Mouse (Mus musculus): ENCODE data around the gene Hdgfl1.
A peak's percentile ranks its signal among the peaks of the same experiment; 100 is the strongest.

Hdgfl1 gene

GRCm38 (mm10) chr13:26769955-26770354 lies at the start of gene Hdgfl1:
Gene Hdgfl1, minus strand, starts transcription at chr13:26770165.
- peak; percentile 26 for DNase-seq (ENCODE audit: low read depth, low spot score)

- DNase-seq (ENCODE audit: low read depth, low spot score): no peak
Measured at GRCm38 (mm10) chr13:26795460-26795859, 25.5 kb upstream of the Hdgfl1 start.

- peak; percentile 24 for DNase-seq (ENCODE audit: low read depth, low spot score)
Measured at GRCm38 (mm10) chr13:26769424-26769823, 541 bp downstream of the Hdgfl1 start.

DNA sequence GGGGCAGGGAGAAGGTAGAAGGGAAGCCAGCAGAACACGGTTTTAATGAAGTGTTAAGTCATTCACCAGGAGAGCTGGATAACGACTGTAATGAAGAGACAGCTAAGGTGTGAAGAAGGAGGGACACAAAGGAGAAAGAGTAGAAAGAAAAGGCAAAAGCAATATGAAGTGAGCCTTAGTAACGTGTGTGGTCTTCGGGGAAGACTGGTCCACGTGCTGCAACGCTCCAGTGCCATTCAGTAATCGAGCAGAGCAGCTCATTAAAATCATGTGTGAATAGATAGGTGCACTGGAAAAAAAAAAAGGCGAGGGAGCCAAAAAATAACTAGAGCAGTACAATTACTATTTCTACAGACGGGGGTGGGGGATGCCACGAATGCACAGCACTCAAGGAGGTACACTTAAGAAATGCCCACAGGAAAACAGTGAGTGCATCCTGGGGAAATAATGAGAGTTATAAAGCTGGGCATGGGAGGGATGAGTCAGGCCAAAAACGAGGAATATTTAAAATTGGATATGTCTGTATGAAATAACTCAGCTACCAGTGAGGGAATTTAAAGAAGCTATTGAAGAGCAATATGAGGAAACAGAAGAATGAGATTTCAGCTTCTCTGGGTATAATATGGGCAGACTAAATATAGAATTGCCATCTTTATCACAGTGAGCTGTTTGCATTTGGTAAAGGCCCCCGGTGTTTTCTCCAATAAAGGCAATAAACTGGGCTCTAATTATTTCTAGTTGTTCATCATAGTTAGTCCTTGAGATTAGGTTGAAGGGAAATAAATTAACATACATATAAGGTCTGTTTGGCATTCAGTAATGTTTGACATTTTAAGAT lies 7.8 kb downstream of the Hdgfl1 start:
- no peak for DNase-seq (ENCODE audit: low read depth, low spot score)

GRCm38 (mm10) chr13:26752863-26753262 lies 17.1 kb downstream of the Hdgfl1 start:
- no peak for DNase-seq (ENCODE audit: low read depth, low spot score)

- DNase-seq (ENCODE audit: low read depth, low spot score): no peak
Measured at GRCm38 (mm10) chr13:26752414-26752813, 17.6 kb downstream of the Hdgfl1 start.

DNA sequence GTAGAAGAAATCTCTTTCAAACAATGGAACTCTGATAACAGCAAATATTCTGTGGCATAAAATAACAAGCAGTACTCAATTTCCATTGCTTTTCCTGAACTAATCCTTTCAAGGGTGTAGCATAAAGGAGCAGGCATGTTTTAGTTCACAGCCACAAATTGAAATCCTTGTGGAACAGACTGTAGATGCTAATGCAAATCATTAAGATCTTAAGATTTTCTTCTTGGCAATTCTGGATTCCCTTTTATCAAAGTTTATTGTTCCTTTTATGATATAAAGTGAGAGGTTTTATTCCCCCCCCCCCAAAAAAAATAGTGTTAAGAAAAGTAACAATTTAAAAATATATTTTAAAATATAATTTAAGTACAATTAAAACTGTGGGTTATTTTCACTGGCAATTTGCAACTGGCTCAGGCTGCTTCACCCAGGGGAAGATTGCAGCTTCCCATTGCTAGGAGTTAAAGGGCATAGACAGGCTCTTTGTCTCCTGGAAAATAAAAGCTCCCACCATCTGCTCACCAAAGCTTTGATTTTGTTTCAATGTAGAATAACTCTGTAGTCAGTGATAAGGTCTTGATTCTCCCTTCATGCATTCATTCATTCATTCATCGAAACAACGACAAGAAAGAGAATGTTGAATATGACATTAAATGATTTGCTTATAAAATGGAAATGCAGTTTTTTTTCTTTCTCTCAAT lies 24.1 kb downstream of the Hdgfl1 start:
- no peak for DNase-seq (ENCODE audit: low read depth, low spot score)

DNA sequence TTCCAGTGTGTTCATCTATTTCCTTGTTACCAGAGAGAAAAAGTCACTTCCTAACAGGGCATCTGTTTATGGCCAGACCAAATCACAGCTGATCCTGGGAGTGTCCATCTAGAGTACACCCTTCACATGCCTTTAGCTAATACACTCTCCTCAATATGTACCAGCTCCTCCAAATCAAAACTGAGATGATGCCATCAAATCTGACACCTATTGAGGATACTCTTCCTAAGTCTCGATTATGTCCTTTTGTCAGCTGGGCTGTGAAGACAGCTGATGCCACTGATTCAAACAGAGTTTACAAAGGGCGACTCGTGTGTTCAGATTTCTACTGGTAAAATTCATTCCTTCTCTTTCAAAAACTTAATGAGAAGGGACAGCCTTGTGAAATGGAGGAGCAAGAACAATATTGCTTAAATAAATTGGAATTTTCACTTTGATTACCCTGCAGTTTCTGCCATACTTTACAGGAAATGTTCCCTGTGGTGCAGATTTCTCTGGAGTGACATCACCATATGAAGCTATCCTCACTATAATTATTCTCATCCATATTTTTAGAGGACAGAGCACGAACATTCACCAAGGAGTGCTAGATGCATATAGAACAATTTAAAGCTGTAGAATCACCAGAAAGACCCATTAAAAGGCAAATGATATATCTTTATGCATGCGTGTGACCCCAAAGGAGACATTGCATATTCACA lies 24.8 kb downstream of the Hdgfl1 start:
- no peak for DNase-seq (ENCODE audit: low read depth, low spot score)

DNA sequence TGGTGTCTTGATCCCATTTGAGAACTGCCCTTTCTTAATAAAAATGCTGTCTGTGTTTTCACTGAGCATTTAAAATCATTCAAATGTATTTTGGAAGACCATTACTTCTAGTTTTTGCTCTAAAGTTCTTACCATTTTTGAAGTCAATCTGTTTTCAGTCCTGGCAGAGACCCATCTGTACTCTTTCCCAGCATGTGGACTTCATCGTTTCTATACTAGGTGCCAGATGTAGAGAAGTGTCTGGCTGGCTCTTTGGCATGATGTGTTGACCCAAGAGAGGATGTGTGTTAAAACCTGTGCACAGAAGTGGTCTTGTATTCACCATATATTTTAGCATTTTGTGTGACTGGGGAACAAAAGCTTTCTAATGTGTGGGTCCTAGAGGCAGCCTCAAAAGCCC lies 25.9 kb downstream of the Hdgfl1 start:
- DNase-seq (ENCODE audit: low read depth, low spot score): no peak

- no peak for DNase-seq (ENCODE audit: low read depth, low spot score)
Measured at GRCm38 (mm10) chr13:26734981-26735380, 35.0 kb downstream of the Hdgfl1 start.

GRCm38 (mm10) chr13:26724250-26724649 lies 45.7 kb downstream of the Hdgfl1 start:
- DNase-seq (ENCODE audit: low read depth, low spot score): no peak

DNA sequence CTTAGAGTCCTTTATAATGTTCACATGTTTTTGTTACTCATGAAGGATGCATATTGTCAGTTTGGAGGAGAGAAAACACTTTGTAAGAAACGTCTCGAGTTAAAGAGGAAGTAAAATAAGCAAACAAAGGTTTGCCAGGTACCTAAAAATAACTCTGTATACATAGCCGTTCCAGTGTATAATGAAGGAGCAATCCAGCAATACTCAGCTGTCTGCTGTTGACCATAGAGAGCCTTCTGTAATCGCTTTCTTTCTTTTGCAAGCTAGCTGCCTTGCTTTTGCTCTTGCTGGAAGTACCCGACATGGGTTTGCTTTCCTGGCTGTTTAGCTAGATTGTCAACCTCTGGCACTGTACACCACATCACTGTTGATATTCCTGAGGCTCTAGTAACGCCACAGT lies 48.6 kb downstream of the Hdgfl1 start:
- no peak for DNase-seq (ENCODE audit: low read depth, low spot score)

DNA sequence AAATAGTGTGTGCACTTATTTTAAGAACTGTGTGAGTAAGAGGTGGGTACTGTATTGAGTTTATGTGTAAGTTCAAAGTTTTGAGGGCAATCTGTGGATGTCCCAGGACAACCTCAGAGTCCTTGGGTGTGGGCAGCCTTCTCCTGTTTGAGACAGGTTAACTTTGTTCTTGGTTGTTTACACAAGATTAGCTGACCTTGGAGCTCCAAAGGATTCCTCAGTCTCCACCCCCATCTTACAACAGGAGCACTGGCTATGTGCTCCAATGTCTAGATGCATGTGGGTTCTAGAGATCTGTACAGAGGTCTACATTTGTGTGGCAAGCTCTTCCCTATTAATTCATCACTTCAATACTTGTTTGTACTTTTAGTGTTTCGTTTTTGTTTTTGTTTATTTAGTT lies 49.0 kb downstream of the Hdgfl1 start:
- no peak for DNase-seq (ENCODE audit: low read depth, low spot score)

DNA sequence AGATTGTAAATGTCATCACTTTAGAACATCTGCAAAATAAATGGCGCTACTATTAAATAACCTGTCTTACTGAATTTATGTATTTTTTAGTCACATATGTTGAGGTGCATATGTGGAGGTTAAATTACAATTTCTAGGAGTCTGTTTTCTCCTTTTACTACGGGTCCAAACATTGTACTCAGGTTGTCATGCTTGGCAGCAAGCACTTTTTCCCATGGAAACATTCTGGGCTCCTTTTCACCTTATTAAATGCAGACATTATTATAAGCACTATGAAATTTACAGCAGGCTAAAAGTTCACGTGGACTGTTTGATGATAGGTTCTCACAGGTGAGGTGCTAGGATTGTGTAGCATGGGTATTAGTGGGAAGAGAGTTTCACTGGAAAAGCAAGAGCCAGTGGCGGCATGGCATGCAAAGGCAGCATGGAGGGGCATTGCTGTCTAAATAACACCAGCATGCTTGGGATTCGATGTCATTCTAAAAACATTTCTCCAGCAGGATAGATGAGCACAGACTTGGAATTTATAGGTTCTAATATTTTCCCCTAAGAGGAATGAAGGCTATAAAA lies 50.7 kb downstream of the Hdgfl1 start:
- DNase-seq (ENCODE audit: low read depth, low spot score): no peak
